Mouse (Mus musculus) skeletal muscle tissue, postnatal 0 days (tissue): Measurements from ENCODE around the gene Smr3a. TPM values are rescaled to one million over a fixed set of nuclear protein-coding genes. Genes with fewer than 3 reads are reported as not detected.

ENCODE experiments used
- polyA plus RNA-seq: library from polyadenylated mRNA; unstranded; fragments of >200 nt; fragmentation: Nextera tagmentation; extraction: Ambion mirVana; gene quantifications from 2 replicates; pipeline ENCODE4 v1.2.1, GENCODE M21; 2015

The Smr3a gene
- not detected in 2 replicates for polyA plus RNA-seq

DNA sequence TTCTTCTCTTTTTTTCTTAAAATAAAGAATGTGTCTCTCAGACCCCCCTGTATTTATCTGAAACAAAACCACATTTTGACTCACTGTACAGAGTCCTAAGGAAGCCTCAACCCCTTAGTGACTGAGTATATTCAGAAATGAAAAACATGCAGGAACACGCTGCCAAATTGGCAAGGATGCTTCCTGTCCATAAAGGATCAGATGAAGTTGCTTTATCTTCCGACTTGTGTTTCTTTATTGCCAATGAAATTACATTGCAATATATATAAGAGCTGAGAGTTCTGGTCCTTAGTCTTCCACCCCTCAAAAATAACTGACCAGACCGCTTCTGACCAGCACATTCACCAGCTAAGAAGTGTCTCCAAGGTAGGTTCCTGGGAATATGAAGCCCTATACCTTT is at the start of gene Smr3a:
Gene Smr3a (plus strand): TSS at position 301 of the 400 bp plus-strand sequence.

GRCm38 (mm10) chr5:87969201-87969600 is 33.1 kb upstream of the Smr3a start, which contains the start of the genes 2310003L06Rik and Gm28434:
Gene 2310003L06Rik (plus strand): TSS chr5:87969459.
Gene Gm28434 (plus strand): TSS chr5:87969517.

DNA sequence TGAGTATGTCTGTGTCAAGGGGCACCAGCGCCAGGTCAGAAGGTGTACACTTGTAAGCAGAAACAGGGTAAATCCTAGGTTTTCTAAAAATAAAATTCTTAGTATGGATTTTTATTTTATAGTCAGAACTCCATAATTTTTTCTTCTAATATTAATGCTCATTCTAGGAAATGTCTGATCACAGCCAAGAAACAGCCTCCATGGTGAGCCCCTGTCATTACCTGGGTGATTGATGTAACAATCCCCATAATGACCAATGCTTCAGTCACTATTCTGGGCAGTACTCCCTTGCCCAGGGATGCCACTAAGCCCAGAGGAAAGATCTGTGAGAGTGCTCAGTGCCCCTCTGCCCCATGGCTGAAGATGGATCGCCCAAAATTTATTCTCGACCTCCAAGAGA is 23.2 kb upstream of the Smr3a start, which contains the start of gene Cabs1:
Gene Cabs1 (plus strand): TSS at position 301 of the 400 bp plus-strand sequence.

Other genes starting within 250 kb of the Smr3a start
- not detected in 2 replicates for gene Csn1s2a, start 228.0 kb upstream of the Smr3a start, polyA plus RNA-seq
- gene Csn1s2b, start 194.5 kb upstream of the Smr3a start, polyA plus RNA-seq, result not detected in 2 replicates
- gene Prr27, start 176.9 kb upstream of the Smr3a start, polyA plus RNA-seq, result not detected in 2 replicates
- gene Odam, start 117.5 kb upstream of the Smr3a start, polyA plus RNA-seq, result not detected in 2 replicates
- 0.19 TPM in 1 of 2 replicates, not detected in the other for gene Csn3, start 77.0 kb upstream of the Smr3a start, polyA plus RNA-seq
- gene 2310003L06Rik, start 33.1 kb upstream of the Smr3a start, polyA plus RNA-seq, result not detected in 2 replicates
- gene Gm28434, start 33.0 kb upstream of the Smr3a start, polyA plus RNA-seq, result not detected in 2 replicates
- not detected in 2 replicates for gene Cabs1, start 23.1 kb upstream of the Smr3a start, polyA plus RNA-seq
- gene Smr2, start 84.0 kb downstream of the Smr3a start, polyA plus RNA-seq, result not detected in 2 replicates
- gene Gm11116, start 109.0 kb downstream of the Smr3a start, polyA plus RNA-seq, result not detected in 2 replicates
- not detected in 2 replicates for gene Gm11115, start 151.6 kb downstream of the Smr3a start, polyA plus RNA-seq